Mouse (Mus musculus): ENCODE data around the gene Gm20605.

GRCm38 (mm10) chr5:137611245-137611602 lies 17.8 kb upstream of the Gm20605 start:
- no peak for TF ChIP-seq CTCF (IDR thresholded peaks at IDR 0.05; ENCODE audit: low read depth)
- no peak for TF ChIP-seq EP300 (IDR thresholded peaks at IDR 0.05; ENCODE audit: low read depth)
